Mouse (Mus musculus): ENCODE measurements around the gene Aplp2. TPM values are rescaled to one million over a fixed set of nuclear protein-coding genes. Genes with fewer than 3 reads are reported as not detected.

Gene Aplp2
- polyA plus RNA-seq, 1 experiment from 2014 or later = 525 TPM

- no peak overlapping the region for H3K4me2 ChIP-seq (replicated peaks; ENCODE audit: low read depth, low read length)
- WGBS = 80% methylated on average over 7 of the region's 7 CpGs
- H3K36me3 ChIP-seq (ENCODE audit: insufficient read depth, low read length) = no peaks in the 10 kb centered on the region
- DNase-seq (ENCODE audit: low spot score) (no peak), ATAC-seq (no peak)
- no peaks in the 10 kb centered on the region for H3K27me3 ChIP-seq (replicated peaks; ENCODE audit: insufficient read depth, low read length)
- no peak overlapping the region for H3K27ac ChIP-seq (ENCODE audit: low read length)
- H3K9ac ChIP-seq (replicated peaks; ENCODE audit: low read depth) = no peak overlapping the region
- peaks cover 14% of the 10 kb centered on the region; the same call in 1 of the 2 replicates for H3K4me1 ChIP-seq (ENCODE audit: insufficient read depth, low read depth, low read length)
- no peak for TF ChIP-seq EP300 (IDR thresholded peaks at IDR 0.05)
- no peak for TF ChIP-seq CTCF (IDR thresholded peaks at IDR 0.05)
- H3K9me3 ChIP-seq (ENCODE audit: low read length) = no peaks in the 10 kb centered on the region
- no peak overlapping the region for H3K4me3 ChIP-seq (ENCODE audit: low read depth, low read length)
These were observed 19.2 kb downstream of the Aplp2 start for GRCm38 (mm10) chr9:31192378-31192777.

GRCm38 (mm10) chr9:31191543-31191942, 20.1 kb downstream of the Aplp2 start:
- WGBS = 63% methylated on average over 7 of the region's 7 CpGs
- no peak overlapping the region for H3K4me2 ChIP-seq (replicated peaks; ENCODE audit: low read depth, low read length)
- no peak overlapping the region for H3K4me3 ChIP-seq (ENCODE audit: low read depth, low read length)
- no peaks in the 10 kb centered on the region for H3K9me3 ChIP-seq (ENCODE audit: low read length)
- no peak overlapping the region for H3K27ac ChIP-seq (ENCODE audit: low read length)
- no peak for DNase-seq (ENCODE audit: low spot score)
- no peak for ATAC-seq
- no peak for TF ChIP-seq EP300 (IDR thresholded peaks at IDR 0.05)
- no peaks in the 10 kb centered on the region for H3K27me3 ChIP-seq (replicated peaks; ENCODE audit: insufficient read depth, low read length)
- H3K9ac ChIP-seq (replicated peaks; ENCODE audit: low read depth) = no peak overlapping the region
- no peaks in the 10 kb centered on the region for H3K36me3 ChIP-seq (ENCODE audit: insufficient read depth, low read length)
- H3K4me1 ChIP-seq (ENCODE audit: insufficient read depth, low read depth, low read length) = peaks cover 14% of the 10 kb centered on the region; the same call in 1 of the 2 replicates

- DNase-seq (ENCODE audit: low spot score) (no peak), ATAC-seq (no peak)
- Histone ChIP-seq H3K9ac (replicated peaks; ENCODE audit: low read depth) (no peak overlapping the region), H3K36me3 (ENCODE audit: insufficient read depth, low read length) (no peaks in the 10 kb centered on the region), H3K4me3 (ENCODE audit: low read depth, low read length) (no peak overlapping the region), H3K27me3 (replicated peaks; ENCODE audit: insufficient read depth, low read length) (no peaks in the 10 kb centered on the region), H3K4me1 (ENCODE audit: insufficient read depth, low read depth, low read length) (peaks cover 14% of the 10 kb centered on the region; the same call in 1 of the 2 replicates), H3K4me2 (replicated peaks; ENCODE audit: low read depth, low read length) (no peak overlapping the region), H3K9me3 (ENCODE audit: low read length) (no peaks in the 10 kb centered on the region), H3K27ac (ENCODE audit: low read length) (no peak overlapping the region)
- WGBS = 40% methylated on average over 2 of the region's 2 CpGs
- TF ChIP-seq EP300 (IDR thresholded peaks at IDR 0.05) = no peak
These were observed 22.4 kb downstream of the Aplp2 start for GRCm38 (mm10) chr9:31189194-31189593.

- H3K36me3 ChIP-seq (ENCODE audit: insufficient read depth, low read length) = no peaks in the 10 kb centered on the region
- no peak overlapping the region for H3K27ac ChIP-seq (ENCODE audit: low read length)
- DNase-seq (ENCODE audit: low spot score) = no peak
- TF ChIP-seq CTCF (IDR thresholded peaks at IDR 0.05) (no peak), EP300 (IDR thresholded peaks at IDR 0.05) (no peak)
- no peak overlapping the region for H3K4me3 ChIP-seq (ENCODE audit: low read depth, low read length)
- H3K4me2 ChIP-seq (replicated peaks; ENCODE audit: low read depth, low read length) = no peak overlapping the region
- no peaks in the 10 kb centered on the region for H3K27me3 ChIP-seq (replicated peaks; ENCODE audit: insufficient read depth, low read length)
- no peak overlapping the region for H3K9ac ChIP-seq (replicated peaks; ENCODE audit: low read depth)
- H3K9me3 ChIP-seq (ENCODE audit: low read length) = no peaks in the 10 kb centered on the region
- peaks cover 23% of the 10 kb centered on the region; the same call in 1 of the 2 replicates for H3K4me1 ChIP-seq (ENCODE audit: insufficient read depth, low read depth, low read length)
- ATAC-seq = no peak
- WGBS = 80% methylated on average over 5 of the region's 5 CpGs
These were observed 27.2 kb downstream of the Aplp2 start for GRCm38 (mm10) chr9:31184439-31184838.

- Histone ChIP-seq H3K9ac (replicated peaks; ENCODE audit: low read depth) (no peak overlapping the region), H3K27me3 (replicated peaks; ENCODE audit: insufficient read depth, low read length) (no peaks in the 10 kb centered on the region), H3K4me2 (replicated peaks; ENCODE audit: low read depth, low read length) (no peak overlapping the region), H3K27ac (ENCODE audit: low read length) (0 out of 2 replicates have a peak overlapping the region, but pooled peaks have one; percentile 43), H3K4me1 (ENCODE audit: insufficient read depth, low read depth, low read length) (peaks cover 21% of the 10 kb centered on the region; the same call in 1 of the 2 replicates), H3K4me3 (ENCODE audit: low read depth, low read length) (no peak overlapping the region), H3K9me3 (ENCODE audit: low read length) (no peaks in the 10 kb centered on the region), H3K36me3 (ENCODE audit: insufficient read depth, low read length) (no peaks in the 10 kb centered on the region)
- WGBS = 44% methylated on average over 4 of the region's 4 CpGs
- ATAC-seq (peak; percentile 30; the same call in 1 of the 2 replicates), DNase-seq (ENCODE audit: low spot score) (peak; percentile 59)
- no peak for TF ChIP-seq CTCF (IDR thresholded peaks at IDR 0.05)
These were observed 28.6 kb downstream of the Aplp2 start for GRCm38 (mm10) chr9:31183061-31183460.

- Histone ChIP-seq H3K36me3 (ENCODE audit: insufficient read depth, low read length) (no peaks in the 10 kb centered on the region), H3K4me1 (ENCODE audit: insufficient read depth, low read depth, low read length) (peaks cover 27% of the 10 kb centered on the region), H3K27ac (ENCODE audit: low read length) (no peak overlapping the region), H3K4me3 (ENCODE audit: low read depth, low read length) (no peak overlapping the region), H3K9ac (replicated peaks; ENCODE audit: low read depth) (no peak overlapping the region), H3K9me3 (ENCODE audit: low read length) (no peaks in the 10 kb centered on the region), H3K4me2 (replicated peaks; ENCODE audit: low read depth, low read length) (no peak overlapping the region), H3K27me3 (replicated peaks; ENCODE audit: insufficient read depth, low read length) (no peaks in the 10 kb centered on the region)
- WGBS = 57% methylated on average over 10 of the region's 10 CpGs
- no peak for ATAC-seq
- no peak for DNase-seq (ENCODE audit: low spot score)
- TF ChIP-seq EP300 (IDR thresholded peaks at IDR 0.05) (no peak), CTCF (IDR thresholded peaks at IDR 0.05) (no peak)
These were observed 30.1 kb downstream of the Aplp2 start for GRCm38 (mm10) chr9:31181291-31182085.

All from lung, postnatal 0 days (tissue).